Mouse (Mus musculus) cerebellum, adult 2 months (tissue): ENCODE results near the gene Cd86.

Source experiments
- CTCF ChIP-seq: fragments of 200-500 bp; IDR thresholded peaks from 2 replicates; pipeline ENCODE4 v1.5.1; 2011; ENCODE audit warnings: low read depth, mild to moderate bottlenecking, control low read depth, low read length, moderate library complexity, borderline replicate concordance; ENCODE audit not compliant: insufficient read depth
- POLR2A ChIP-seq: fragments of 200-500 bp; IDR thresholded peaks from 2 replicates; pipeline ENCODE4 v1.6.1; 2011; ENCODE audit warnings: low read length, control low read depth, borderline replicate concordance; ENCODE audit not compliant: insufficient read depth

DNA sequence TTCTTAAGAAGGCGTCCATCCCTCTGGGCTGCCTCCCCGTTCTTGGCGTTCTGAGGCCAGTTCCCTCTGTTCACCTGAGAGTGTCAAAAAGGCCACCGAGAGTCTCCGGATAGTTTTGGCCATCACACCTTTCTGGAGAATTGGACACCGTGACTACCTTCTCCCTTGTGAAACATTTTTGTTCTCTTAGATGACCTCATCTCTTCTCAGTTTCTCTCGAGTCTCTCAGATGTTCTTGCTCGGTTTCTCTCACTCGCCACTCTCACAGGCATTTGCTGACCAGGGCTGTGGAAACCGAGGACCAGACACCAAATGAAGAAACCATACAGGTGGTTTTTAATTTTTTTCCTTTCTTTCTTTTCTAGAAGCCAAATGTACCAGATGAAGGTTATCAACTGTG lies 4.6 kb downstream of the Cd86 start:
- no peak for TF ChIP-seq POLR2A
- no peak for TF ChIP-seq CTCF
